Mouse (Mus musculus): ENCODE results near the gene Gps2.

Gps2 gene

DNA sequence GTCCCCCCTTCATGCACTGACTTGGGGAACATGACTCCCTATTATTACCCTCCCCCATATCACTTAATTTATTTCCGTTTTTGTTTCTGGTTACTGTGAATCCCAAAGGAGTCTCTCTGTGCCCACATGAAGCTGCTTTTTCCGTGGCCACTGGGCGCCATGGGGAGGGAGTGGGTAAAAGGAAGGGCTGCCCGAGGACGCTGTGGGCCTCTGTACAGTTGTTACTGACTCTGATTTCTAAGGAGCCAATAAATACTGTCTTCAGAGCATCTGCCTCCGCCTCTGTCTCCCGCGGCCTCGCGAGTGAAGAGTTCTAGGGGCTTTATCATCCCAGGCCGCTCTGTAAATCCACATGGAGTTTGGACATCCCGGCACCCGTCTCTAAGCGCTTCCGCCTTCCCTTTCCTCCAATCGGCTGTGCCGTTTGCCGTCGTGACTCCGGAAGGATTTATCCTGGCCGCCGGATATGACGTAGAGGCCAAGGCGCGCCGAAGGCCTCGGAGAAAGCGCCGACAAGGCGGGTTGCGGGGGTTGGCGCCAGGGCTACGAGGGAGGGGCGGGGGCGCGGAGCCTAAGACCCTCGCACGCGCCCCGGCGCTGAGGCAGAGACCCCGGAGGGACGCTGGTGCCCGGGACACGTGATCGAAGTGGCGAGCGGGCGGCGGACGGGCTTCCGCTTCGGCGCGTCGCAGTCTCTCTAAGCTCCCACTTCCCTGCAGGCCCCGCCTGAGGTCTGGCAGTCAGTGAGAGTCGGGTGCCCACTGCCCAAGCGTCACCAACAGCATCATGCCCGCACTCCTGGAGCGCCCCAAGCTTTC lies at the start of gene Gps2:
Gene Gps2 (plus strand): TSS at position 335 of the 818 bp plus-strand sequence.
- peak; percentile 95 for DNase-seq (ENCODE audit: low read depth)

DNA sequence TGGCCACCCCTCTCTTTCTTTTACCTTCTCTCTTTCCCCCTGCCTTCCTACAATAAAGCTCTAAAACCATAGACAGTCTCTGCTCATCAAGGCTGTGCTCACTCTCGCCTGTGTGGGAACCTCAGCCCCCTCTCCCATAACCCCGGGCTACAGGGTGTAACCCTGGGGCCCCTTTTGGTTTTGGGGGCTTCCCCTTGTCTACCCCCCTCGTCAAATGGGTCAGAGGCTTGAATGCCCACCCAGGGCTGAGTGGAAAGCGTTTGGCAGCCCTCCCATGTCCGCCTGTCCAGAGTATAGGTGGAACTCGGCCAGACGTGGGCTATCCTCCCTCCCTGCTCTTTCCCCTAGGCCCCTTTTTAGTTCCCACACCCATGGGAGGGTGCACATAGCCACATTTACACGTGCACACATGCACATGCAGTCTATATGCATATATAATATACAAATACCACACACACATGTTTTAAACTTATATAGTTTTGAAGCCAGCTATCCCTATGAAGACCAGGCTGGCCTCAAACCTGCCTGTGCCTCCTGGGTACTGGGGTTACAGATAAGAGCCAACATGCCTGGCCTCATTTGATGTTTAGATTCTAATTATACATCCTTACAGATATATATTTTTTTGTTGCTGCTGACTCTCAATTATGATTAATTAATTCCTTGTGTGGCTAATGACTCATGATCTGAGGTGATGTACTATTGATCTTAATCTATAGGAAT lies 49.4 kb upstream of the Gps2 start:
- no peak for DNase-seq (ENCODE audit: low read depth)

DNA sequence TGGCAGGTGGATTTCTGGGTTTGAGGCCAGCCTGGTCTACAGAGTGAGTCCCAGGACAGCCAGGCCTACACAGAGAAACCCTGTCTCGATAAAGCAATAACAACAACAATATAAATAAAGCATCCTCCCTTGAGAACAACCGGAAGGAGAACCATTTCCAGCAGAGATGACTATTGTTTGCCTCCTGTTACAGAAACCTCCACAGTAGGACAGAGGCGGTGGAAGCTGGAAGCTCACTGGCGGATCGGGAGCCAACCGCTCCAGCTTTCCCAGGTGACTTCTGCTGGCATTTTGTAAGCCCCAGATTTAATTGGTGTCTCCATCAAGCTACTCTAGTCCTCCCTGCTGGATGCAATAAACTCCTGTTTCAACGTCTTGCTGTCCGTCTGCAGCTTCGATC lies 48.1 kb upstream of the Gps2 start:
- no peak for DNase-seq (ENCODE audit: low read depth)

DNA sequence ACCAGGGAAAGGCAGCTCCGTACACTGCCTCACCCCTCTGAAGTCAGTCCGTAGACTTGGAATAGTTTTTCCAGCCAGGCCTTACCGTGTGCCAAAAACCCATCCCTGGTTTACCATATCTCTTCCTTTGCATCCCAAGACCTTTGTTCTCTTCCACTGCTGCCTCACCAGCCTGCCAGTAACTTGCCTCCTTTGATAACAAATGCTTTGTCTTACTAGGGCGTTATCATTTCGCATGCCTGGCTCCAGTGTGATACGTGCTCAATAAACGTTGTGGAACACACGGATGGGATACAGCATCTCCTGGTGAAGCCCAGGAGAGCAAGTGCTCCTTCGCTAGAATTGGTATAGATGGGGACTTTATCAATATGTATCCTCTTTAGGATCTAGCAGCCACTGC lies 46.4 kb upstream of the Gps2 start:
- DNase-seq (ENCODE audit: low read depth), result no peak

DNA sequence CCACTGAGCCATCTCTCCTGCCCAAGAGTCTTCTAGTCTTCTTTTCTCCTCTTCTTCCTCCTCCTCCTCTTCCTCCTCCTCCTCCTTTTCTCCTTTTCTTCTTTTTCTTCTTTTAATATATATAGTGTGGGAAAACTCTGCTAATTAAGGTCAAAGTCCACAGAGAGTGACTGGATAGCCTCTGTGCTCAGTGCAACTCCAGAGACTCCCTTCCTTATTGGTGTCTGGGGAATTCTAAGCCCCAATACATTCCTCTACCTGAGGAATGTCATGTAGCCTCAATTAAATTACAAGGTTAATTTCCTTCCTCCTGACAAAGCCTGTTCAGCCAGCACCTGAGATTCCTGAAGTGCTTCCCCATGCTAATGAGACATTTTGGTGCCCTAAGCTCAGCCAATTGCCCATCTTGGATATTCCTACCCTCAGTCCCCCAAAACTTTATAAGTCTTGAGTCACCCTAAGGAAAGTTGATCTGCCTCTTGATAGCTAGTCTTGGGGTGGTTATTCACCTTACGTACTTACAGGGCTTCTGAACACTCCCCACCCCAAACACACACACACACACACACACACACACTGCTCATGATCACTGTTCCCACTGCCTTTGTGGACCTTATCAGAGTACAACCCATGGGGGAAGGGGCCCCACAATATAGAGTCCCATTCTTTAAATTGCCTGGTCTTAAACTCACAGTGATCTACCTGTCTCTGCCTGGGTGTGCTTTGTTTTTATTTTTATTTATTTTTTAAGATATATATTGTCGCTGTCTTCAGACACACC lies 43.2 kb upstream of the Gps2 start:
- no peak for DNase-seq (ENCODE audit: low read depth)

DNA sequence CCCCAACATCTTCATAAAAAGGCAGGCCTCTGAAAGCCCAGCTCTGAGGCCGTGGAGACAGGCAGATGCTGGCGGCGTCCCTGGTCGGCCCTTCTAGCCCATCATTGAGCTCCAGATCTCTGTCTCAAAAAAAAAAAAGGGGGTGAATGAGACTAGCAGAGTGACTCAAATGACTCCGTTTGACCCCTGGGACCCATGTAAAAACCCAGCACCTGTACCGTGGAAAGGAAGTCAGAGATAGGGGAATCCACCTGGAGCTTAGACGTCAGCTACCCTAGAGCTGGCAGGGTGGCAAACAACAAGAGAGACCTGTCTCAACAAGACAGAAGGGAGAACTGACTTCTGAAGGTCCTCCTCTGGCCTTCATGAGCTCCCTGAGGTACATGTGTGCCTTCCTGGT lies 41.9 kb upstream of the Gps2 start:
- DNase-seq (ENCODE audit: low read depth), result no peak

DNA sequence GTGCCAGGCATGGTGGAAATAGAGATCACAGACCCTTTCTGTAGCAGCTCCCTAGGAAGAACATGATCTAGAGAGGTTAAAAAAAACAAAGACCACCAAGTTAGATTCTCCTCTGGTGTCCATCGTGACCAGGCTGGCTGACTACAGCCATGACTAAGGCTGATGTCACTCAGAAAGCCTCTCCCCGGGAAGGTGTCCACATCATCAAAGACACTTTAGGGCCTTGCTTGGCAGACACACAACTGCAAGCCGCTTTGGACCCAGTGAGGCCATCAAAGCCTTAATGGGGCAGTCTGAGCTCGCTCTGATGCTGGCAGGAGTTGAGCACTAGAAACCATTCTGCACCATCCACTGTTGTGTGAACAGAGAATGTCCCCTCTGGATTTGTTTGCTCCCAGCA lies 41.2 kb upstream of the Gps2 start:
- DNase-seq (ENCODE audit: low read depth), result no peak

DNA sequence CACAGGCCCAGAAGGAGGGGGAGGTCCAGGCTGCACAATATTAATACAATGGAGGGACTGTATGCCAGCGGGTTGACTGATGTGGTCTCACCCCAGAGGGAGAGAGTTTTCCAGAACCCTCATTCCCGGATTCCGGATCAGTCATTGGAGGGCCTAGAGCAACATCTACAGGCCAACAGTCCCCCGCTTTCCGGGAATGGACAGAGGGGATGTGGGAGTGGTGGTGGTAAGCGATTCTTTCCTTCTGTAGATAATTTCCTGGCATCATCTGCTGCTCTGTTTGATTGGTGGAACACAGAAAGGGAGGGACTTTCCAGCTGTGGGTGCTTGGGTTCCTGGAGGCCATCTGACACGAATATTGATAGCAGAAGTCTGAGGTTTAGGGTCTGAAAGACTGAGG lies 37.5 kb upstream of the Gps2 start:
- peak; percentile 85 for DNase-seq (ENCODE audit: low read depth)

DNA sequence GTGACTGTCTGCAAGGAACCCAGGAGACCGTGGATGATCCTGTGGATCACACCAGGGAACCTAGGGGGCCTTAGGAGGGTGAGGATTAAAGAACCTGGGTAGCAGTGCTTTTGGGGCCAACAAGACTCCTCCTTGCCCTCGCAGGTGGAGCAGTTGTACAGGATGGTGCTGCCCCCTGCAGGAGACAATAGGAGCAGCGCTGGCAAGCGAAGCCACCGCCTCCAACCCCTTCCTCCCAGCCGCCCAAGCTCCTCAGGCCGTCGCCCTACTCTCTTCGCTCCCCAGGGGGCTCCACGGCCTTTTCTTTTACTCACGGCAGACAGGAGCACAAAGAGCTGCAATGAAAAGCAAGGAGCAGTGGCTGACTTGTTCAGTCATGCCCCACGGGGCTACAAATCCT lies 36.8 kb upstream of the Gps2 start:
- peak; percentile 94 for DNase-seq (ENCODE audit: low read depth)

DNA sequence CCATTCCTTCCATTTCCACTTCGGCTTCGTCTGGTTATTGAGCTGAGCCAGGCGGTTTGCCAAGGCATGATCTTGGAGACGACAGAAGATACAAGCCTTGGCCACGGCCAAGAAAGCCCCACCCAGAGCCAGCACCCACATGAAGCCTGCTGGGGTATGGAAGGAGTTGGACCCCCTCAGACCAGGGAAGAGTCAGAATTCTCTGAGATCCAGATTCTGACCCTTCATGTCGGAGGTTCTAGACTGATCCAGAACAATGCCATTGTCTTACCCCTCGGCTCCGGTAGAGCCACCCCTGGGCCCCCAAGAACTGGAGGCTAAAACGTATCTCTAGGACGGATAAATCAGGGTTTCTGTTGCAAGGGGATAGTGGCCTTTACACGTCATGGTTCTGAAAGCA lies 35.8 kb upstream of the Gps2 start, which contains the start of gene Tmem95:
Gene Tmem95 (minus strand): TSS at position 141 of the 400 bp plus-strand sequence.
- DNase-seq (ENCODE audit: low read depth), result no peak

DNA sequence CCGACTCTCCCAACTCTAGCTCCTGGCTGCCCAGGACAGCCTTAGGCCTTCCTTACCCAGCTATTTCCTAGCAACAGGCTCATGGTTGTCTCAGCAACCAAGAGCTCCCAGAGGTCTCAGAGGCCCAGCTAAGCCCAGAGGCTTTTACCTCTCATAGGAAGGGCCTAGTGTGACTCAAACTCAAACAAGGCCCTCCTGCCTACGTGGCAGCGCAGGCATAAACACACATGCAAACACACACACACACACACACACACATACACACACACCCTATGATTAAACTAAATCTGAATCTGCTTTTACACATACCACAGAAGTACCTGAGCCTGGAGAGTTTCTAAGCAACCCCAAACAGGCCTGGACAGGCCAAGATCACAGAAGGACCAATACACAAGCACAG lies 35.3 kb upstream of the Gps2 start:
- no peak for DNase-seq (ENCODE audit: low read depth)

DNA sequence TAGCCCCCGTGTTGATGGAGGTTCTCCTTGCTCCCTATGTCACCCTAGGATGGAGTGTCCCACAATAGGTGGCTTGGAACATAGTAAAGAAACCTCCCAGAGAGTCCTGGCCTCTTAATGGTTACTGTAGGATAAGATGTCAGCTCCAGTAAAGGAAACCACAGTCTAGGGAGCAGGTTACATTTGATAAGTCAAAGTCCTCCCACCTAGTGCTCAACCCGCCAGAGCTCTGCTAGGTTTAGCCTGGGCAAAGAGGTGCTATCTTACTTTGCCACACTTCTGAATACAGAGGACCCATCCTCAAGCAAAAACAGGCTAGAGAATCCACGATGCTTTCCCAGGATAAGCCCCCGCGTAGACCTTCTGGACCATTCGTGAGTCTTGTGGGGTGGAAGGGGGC lies 34.7 kb upstream of the Gps2 start:
- no peak for DNase-seq (ENCODE audit: low read depth)

DNA sequence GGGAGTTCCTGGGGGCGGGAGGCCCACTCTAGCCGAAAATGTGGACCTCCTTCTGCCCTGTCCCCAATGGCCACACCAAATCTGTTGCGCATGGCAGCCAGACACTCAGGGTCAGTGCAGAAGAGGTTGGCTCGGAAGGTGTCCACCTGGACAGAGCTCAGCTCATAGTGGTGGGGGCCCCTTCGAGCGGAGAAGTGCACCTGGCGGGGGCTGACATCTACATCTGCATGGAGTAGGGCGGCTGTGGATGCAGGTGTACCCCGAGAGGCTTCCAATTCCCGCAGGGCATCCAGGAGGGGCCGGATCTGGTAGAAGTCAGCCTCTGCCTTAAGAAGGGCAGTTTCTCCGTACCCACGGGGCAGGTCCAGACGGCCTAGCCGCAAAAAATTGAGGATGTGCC lies 34.0 kb upstream of the Gps2 start:
- no peak for DNase-seq (ENCODE audit: low read depth)

DNA sequence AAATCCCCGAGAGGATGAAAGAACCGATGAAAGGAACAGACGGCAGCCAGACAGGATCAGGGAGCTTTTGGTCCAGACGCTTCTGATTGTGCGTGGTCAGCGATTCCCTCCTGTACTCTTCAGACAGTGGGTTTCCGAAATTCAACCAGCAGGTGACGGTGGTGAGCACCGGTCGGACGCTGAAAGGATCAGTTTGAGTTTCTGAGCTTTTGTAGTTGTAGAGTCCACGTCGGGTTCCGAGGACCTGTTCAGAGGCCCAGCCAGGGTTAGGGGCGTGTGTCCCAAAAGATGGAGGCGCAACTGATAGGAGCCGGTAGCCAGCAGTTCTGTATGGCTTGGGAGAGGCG lies 33.2 kb upstream of the Gps2 start:
- DNase-seq (ENCODE audit: low read depth), result peak; percentile 83

DNA sequence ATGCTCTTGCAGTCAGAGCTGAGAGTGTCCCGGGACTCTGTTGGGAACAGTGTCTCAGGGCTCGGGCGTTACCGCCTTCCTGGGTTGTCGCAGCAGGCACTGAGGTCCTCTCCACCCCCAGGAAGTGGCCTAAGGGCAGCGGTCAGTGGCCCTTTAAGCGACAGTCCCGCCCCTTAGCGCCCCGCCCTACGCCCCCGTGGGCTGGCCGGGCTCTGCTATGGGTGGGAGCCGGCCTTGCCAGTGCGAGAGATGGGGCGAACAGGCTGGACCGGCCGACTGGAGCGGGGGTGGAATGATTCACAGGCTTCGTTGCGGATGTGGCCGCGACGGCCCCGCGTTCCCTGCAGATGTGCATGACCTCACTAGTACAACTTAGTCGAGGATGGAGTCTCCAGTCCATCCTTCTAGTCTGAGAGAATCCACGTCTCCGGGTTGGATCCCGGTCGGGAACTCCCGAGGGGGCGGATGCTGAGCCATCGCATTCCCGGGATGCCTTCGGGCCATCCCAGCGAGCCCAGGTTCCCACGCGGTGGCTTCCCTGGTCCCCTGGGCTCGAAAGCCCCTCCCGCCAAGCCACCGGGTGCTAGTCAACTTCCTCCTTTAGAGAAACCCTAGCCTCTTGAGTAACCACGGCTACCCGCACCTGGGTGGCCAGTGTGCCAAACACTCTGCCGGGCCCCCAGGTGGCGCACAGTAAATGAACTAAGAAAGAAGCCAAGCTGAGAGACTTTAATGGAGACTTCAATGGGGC lies 32.7 kb upstream of the Gps2 start, which contains the start of gene Kctd11:
Gene Kctd11 (minus strand): TSS at position 554 of the 751 bp plus-strand sequence.
- peak; percentile 89 for DNase-seq (ENCODE audit: low read depth)

DNA sequence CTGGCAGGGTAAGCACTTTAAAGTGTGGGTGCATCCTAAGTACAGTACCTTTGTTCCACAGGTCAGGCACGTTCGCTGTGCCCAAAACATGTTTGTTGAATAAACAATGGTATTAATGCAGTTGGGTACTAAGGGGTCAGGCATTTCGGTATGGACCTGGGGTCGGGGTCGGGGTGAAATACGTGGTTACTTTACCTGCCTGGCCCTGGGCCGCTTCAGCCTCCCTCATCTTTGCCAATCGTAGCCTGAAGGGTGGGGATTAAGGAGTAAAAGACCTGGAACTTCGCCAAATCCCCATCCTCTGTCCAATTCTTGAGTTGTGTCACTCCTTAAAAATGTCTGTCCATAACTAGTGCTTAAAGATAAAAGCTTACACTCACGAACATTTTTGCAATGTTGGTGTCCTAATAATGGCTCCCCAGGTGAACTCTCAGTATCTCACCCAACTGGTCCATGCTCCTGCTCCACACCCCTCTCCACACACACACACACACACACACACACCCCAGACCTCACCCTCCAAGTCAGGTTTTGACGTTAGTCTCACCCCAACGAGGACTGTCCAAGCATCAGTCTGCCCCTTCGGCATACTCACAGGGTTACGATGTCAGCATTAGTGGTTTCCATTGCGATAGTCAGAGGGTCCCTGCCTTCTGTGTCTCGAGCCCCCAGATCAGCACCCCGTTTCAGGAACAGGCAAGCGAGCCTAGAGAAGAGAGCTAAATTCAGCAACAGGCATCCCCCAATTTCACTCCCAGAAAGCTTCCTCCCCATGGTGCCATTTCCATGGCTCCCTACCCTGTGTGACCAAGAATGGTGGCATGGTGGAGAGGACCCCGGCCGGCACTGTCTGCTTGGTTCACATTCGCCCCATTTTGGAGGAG lies 31.7 kb upstream of the Gps2 start:
- no peak for DNase-seq (ENCODE audit: low read depth)

DNA sequence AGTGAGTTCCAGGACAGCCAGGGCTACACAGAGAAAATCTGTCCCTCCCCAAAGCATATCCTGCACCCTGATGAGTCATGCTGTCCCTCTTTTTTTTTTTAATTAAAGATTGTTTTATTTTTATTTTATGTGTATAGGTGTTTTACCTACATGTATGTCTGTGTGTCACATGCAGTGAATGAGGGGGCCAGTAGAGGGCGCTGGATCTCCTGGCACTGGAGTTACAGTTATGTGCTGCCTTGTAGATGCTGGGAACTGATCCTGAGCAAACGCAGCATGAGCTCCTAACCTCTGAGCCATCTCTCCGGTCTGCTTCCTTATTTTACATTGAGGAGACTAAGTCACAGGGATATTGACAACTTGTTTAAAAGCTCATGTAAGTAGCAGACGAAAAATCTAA lies 30.6 kb upstream of the Gps2 start:
- peak; percentile 63 for DNase-seq (ENCODE audit: low read depth)

DNA sequence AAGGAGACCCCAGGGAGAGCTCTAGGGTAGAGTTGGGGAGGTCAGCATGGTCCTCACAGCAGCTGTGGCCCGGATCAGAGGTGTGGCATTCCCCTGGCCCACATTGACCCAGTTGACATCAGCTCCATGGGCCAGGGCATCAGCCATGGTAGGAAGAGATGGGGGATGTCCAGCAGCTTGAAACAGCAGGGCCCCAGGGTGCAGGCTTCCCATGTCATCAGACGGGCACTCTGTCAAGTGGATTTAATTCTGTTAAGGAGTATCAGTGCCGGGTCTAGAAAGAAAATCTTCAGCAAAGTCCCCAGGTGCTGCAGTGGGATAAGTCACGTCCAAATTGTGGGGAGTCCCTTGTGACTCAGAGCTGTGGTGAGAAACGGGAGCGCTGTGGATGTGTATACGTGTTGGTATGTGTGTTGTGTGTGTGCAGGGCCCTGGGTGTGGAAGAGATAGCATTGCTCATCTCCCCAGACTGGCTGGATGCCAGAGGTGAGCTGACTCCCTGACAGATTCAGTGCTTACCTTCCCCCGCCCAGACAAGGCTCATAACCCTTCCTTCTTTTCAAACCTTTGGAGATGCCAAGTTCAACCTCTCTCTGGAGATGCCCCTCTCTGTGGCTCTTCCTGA lies 30.0 kb upstream of the Gps2 start:
- no peak for DNase-seq (ENCODE audit: low read depth)

DNA sequence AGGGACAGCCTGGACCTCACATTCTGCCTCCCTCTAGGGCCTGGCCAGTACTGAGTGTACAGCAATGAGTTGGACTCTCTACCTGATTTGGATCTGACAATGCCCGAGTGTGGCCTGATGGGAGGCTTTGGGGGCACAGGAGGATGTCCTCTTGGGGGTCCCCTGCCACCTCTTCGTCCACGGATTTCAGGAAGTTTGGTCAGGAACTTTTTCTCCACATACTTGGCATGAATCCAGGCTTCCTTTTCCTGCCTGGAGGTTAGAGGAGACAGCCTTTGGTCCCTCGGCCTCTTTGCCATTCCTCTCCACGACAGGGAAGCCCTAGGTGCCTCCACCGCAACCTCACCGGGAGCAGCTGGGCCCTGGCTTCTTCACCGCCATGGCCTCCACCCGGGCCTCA lies 29.4 kb upstream of the Gps2 start:
- no peak for DNase-seq (ENCODE audit: low read depth)

DNA sequence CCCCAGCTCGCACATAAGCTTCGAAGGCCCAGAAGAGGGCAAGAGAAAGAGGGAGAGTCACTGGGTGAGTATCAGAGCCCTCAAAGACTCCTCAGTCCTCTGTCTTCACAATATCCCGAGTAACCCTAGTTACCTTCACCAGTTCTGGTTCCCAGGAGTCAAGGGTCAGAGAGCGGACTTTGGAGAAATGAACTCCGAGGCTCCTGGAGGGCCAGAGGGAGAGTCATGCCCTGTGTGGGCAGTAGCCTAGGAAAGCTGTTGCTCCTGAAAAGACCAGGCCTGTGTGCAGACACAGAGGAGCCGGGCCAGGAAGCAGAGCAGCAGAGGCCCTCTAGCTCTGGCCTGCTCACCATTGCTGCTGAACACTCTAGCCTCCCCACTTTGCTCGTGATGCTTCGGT lies 29.0 kb upstream of the Gps2 start:
- DNase-seq (ENCODE audit: low read depth), result no peak
